Mouse (Mus musculus): ENCODE results near the gene Tpsg1. TPM values are rescaled to one million over a fixed set of nuclear protein-coding genes. Genes with fewer than 3 reads are reported as not detected.

Gene Tpsg1
- polyA plus RNA-seq, 1 experiment from 2014 or later, result 0.44 TPM

GRCm38 (mm10) chr17:25410786-25411185 is 41.7 kb downstream of the Tpsg1 start:
- WGBS (ENCODE audit: insufficient replicate concordance), result 22% methylated on average over 7 of the region's 7 CpGs

GRCm38 (mm10) chr17:25411251-25411650 is 42.2 kb downstream of the Tpsg1 start:
- Histone ChIP-seq H3K27me3 (ENCODE audit: control insufficient read depth, insufficient read depth, low read depth, low read length) (no peaks in the 10 kb centered on the region), H3K4me3 (ENCODE audit: low read depth, low read length) (no peak overlapping the region), H3K4me1 (ENCODE audit: control insufficient read depth, low read depth, low read length) (no peaks in the 10 kb centered on the region; the same call in 1 of the 2 replicates), H3K9ac (ENCODE audit: low read depth, low read length) (no peak overlapping the region), H3K4me2 (ENCODE audit: low read depth, low read length) (no peak overlapping the region), H3K27ac (ENCODE audit: low read length) (no peak overlapping the region), H3K9me3 (replicated peaks; ENCODE audit: control insufficient read depth, low read length) (no peaks in the 10 kb centered on the region), H3K36me3 (ENCODE audit: control insufficient read depth, insufficient read depth) (no peaks in the 10 kb centered on the region)
- no peak for ATAC-seq (ENCODE audit: low read depth)
- 32% methylated on average over 4 of the region's 4 CpGs for WGBS (ENCODE audit: insufficient replicate concordance)

More at GRCm38 (mm10) chr17:25410786-25411185, 41.7 kb downstream of the Tpsg1 start:
- H3K36me3 ChIP-seq (ENCODE audit: control insufficient read depth, insufficient read depth), result no peaks in the 10 kb centered on the region
- no peak for ATAC-seq (ENCODE audit: low read depth)
- H3K27ac ChIP-seq (ENCODE audit: low read length), result no peak overlapping the region
- H3K4me2 ChIP-seq (ENCODE audit: low read depth, low read length), result no peak overlapping the region
- H3K4me1 ChIP-seq (ENCODE audit: control insufficient read depth, low read depth, low read length), result no peaks in the 10 kb centered on the region
- no peaks in the 10 kb centered on the region for H3K27me3 ChIP-seq (ENCODE audit: control insufficient read depth, insufficient read depth, low read depth, low read length)
- H3K9ac ChIP-seq (ENCODE audit: low read depth, low read length), result no peak overlapping the region
- no peaks in the 10 kb centered on the region for H3K9me3 ChIP-seq (replicated peaks; ENCODE audit: control insufficient read depth, low read length)
- no peak overlapping the region for H3K4me3 ChIP-seq (ENCODE audit: low read depth, low read length)

DNA sequence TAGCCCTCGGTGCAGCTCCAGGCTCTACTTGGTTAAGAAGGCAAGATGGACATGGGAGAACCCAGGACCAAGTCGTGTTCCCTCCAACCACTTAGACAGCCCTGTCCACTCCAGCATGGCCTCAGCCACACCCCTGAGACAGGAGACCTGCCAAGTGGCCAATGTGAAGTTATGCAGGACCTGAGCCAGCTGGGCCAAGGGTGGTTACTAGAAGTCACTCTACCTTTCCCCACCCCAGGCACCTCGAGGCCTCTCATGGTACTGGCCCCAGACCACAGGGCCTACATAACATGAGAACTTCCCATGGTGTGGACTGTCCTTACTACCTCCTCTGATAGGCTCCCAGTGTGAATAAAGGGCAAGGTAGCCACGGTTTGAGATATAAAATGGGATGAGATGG is 45.1 kb downstream of the Tpsg1 start:
- 40% methylated on average over 4 of the region's 4 CpGs for WGBS (ENCODE audit: insufficient replicate concordance)
- Histone ChIP-seq H3K9ac (ENCODE audit: low read depth, low read length) (no peak overlapping the region), H3K27me3 (ENCODE audit: control insufficient read depth, insufficient read depth, low read depth, low read length) (no peaks in the 10 kb centered on the region), H3K4me1 (ENCODE audit: control insufficient read depth, low read depth, low read length) (no peaks in the 10 kb centered on the region; the same call in 1 of the 2 replicates), H3K4me3 (ENCODE audit: low read depth, low read length) (no peak overlapping the region), H3K36me3 (ENCODE audit: control insufficient read depth, insufficient read depth) (no peaks in the 10 kb centered on the region), H3K4me2 (ENCODE audit: low read depth, low read length) (no peak overlapping the region), H3K9me3 (replicated peaks; ENCODE audit: control insufficient read depth, low read length) (no peaks in the 10 kb centered on the region), H3K27ac (ENCODE audit: low read length) (no peak overlapping the region)
- no peak for ATAC-seq (ENCODE audit: low read depth)

- no peaks in the 10 kb centered on the region; the same call in 1 of the 2 replicates for H3K4me1 ChIP-seq (ENCODE audit: control insufficient read depth, low read depth, low read length)
- H3K9ac ChIP-seq (ENCODE audit: low read depth, low read length), result no peak overlapping the region
- H3K9me3 ChIP-seq (replicated peaks; ENCODE audit: control insufficient read depth, low read length), result no peaks in the 10 kb centered on the region
- no peak overlapping the region for H3K4me2 ChIP-seq (ENCODE audit: low read depth, low read length)
- H3K4me3 ChIP-seq (ENCODE audit: low read depth, low read length), result no peak overlapping the region
- H3K36me3 ChIP-seq (ENCODE audit: control insufficient read depth, insufficient read depth), result no peaks in the 10 kb centered on the region
- no peaks in the 10 kb centered on the region for H3K27me3 ChIP-seq (ENCODE audit: control insufficient read depth, insufficient read depth, low read depth, low read length)
- WGBS (ENCODE audit: insufficient replicate concordance), result 32% methylated on average over 3 of the region's 3 CpGs
- H3K27ac ChIP-seq (ENCODE audit: low read length), result no peak overlapping the region
- no peak for ATAC-seq (ENCODE audit: low read depth)
Observed at GRCm38 (mm10) chr17:25414917-25415316, 45.8 kb downstream of the Tpsg1 start.

GRCm38 (mm10) chr17:25415421-25415913 is 46.4 kb downstream of the Tpsg1 start:
- H3K36me3 ChIP-seq (ENCODE audit: control insufficient read depth, insufficient read depth), result no peaks in the 10 kb centered on the region
- no peaks in the 10 kb centered on the region for H3K27me3 ChIP-seq (ENCODE audit: control insufficient read depth, insufficient read depth, low read depth, low read length)
- no peaks in the 10 kb centered on the region; the same call in 1 of the 2 replicates for H3K4me1 ChIP-seq (ENCODE audit: control insufficient read depth, low read depth, low read length)
- WGBS (ENCODE audit: insufficient replicate concordance), result 19% methylated on average over 6 of the region's 6 CpGs
- H3K9me3 ChIP-seq (replicated peaks; ENCODE audit: control insufficient read depth, low read length), result no peaks in the 10 kb centered on the region
- no peak overlapping the region for H3K4me3 ChIP-seq (ENCODE audit: low read depth, low read length)
- H3K9ac ChIP-seq (ENCODE audit: low read depth, low read length), result no peak overlapping the region
- ATAC-seq (ENCODE audit: low read depth), result no peak
- no peak overlapping the region for H3K27ac ChIP-seq (ENCODE audit: low read length)
- no peak overlapping the region for H3K4me2 ChIP-seq (ENCODE audit: low read depth, low read length)

DNA sequence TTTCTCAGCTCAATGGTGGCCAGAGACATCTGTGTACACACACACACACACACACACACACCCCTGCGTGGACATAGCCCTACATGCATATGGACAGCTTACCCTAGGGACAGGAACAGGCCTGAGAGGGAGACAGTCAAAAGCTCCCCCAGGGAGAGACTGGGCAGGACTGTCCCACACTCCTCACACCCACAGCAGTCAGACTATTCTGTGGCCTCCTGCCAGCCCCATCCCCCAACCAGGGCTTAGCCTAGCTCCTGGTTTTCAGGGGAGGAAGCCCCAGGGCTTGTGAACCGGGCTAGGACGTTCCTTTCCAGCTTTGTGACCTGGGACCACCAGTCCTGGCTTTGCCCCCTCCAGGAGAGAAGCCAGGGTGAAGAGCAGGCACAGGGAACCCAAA is 47.1 kb downstream of the Tpsg1 start:
- no peak overlapping the region for H3K27ac ChIP-seq (ENCODE audit: low read length)
- no peak for ATAC-seq (ENCODE audit: low read depth)
- H3K36me3 ChIP-seq (ENCODE audit: control insufficient read depth, insufficient read depth), result no peaks in the 10 kb centered on the region
- H3K27me3 ChIP-seq (ENCODE audit: control insufficient read depth, insufficient read depth, low read depth, low read length), result no peaks in the 10 kb centered on the region
- H3K4me3 ChIP-seq (ENCODE audit: low read depth, low read length), result no peak overlapping the region
- no peaks in the 10 kb centered on the region for H3K9me3 ChIP-seq (replicated peaks; ENCODE audit: control insufficient read depth, low read length)
- no peak overlapping the region for H3K9ac ChIP-seq (ENCODE audit: low read depth, low read length)
- H3K4me2 ChIP-seq (ENCODE audit: low read depth, low read length), result no peak overlapping the region
- no peaks in the 10 kb centered on the region; the same call in 1 of the 2 replicates for H3K4me1 ChIP-seq (ENCODE audit: control insufficient read depth, low read depth, low read length)
- 26% methylated on average over 3 of the region's 3 CpGs for WGBS (ENCODE audit: insufficient replicate concordance)

DNA sequence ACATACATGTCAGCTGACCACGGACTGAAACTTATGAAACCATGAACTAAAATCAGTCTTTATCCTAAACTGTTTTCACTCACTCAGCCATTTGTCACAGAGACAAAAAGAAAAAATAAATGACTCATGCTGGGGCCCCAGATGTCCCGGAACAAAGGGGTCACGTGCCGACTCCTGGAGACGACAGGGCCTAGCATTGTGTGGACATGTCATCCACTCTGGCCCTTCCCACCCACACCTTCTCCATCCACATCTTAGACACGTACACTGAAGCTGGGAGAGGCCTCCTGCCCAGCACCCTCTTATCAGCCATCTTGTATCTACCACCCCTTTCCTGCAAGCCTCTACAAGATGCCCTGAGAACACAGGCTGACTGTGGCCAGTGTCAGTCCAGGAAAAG is 48.9 kb downstream of the Tpsg1 start:
- no peaks in the 10 kb centered on the region for H3K27me3 ChIP-seq (ENCODE audit: control insufficient read depth, insufficient read depth, low read depth, low read length)
- H3K9ac ChIP-seq (ENCODE audit: low read depth, low read length), result no peak overlapping the region
- H3K27ac ChIP-seq (ENCODE audit: low read length), result no peak overlapping the region
- ATAC-seq (ENCODE audit: low read depth), result no peak
- 52% methylated on average over 6 of the region's 6 CpGs for WGBS (ENCODE audit: insufficient replicate concordance)
- no peaks in the 10 kb centered on the region; the same call in 1 of the 2 replicates for H3K4me1 ChIP-seq (ENCODE audit: control insufficient read depth, low read depth, low read length)
- H3K36me3 ChIP-seq (ENCODE audit: control insufficient read depth, insufficient read depth), result no peaks in the 10 kb centered on the region
- no peak overlapping the region for H3K4me2 ChIP-seq (ENCODE audit: low read depth, low read length)
- H3K9me3 ChIP-seq (replicated peaks; ENCODE audit: control insufficient read depth, low read length), result no peaks in the 10 kb centered on the region
- H3K4me3 ChIP-seq (ENCODE audit: low read depth, low read length), result no peak overlapping the region

DNA sequence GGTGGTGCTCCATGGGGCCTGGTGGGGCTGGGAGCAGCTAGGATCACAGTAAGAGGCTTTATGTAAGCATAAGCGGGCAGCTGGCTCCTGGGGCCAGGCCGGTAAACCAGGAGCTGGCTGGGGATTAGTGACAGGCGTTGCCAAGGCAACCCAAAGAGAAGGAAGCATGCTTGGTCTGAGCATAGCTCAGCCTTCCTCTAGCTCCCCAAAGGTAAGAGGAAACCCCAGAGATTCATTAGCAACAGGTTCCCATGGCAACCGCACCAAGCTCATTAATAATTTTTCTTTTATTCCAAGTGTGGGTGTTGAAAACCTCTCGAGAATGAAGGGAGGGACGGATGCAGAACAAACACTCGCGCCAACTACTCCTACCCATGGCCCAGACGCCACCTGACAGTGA is 49.9 kb downstream of the Tpsg1 start:
- Histone ChIP-seq H3K27ac (ENCODE audit: low read length) (no peak overlapping the region), H3K9ac (ENCODE audit: low read depth, low read length) (no peak overlapping the region), H3K36me3 (ENCODE audit: control insufficient read depth, insufficient read depth) (no peaks in the 10 kb centered on the region), H3K4me1 (ENCODE audit: control insufficient read depth, low read depth, low read length) (no peaks in the 10 kb centered on the region; the same call in 1 of the 2 replicates), H3K9me3 (replicated peaks; ENCODE audit: control insufficient read depth, low read length) (no peaks in the 10 kb centered on the region), H3K4me2 (ENCODE audit: low read depth, low read length) (no peak overlapping the region), H3K27me3 (ENCODE audit: control insufficient read depth, insufficient read depth, low read depth, low read length) (no peaks in the 10 kb centered on the region), H3K4me3 (ENCODE audit: low read depth, low read length) (no peak overlapping the region)
- WGBS (ENCODE audit: insufficient replicate concordance), result 38% methylated on average over 9 of the region's 9 CpGs
- ATAC-seq (ENCODE audit: low read depth), result no peak

DNA sequence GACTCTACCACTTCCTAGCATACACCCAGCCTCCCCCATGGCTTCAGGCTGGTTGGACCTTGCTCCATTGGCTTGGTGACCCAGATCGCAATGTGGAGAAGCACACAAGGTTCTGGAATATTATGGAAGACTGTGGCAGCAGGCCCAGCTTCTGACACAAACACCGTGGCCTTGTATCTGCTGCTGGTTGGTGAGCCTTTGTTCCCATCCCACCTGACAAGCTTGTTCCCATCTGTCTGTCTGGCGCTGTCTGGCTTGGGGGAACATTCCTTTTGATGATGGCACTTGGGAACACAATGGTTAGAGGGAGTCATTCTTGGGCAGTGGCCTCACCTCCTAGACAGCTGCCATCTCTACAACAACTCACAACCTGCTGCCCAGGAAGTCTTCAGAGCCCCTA is 51.9 kb downstream of the Tpsg1 start:
- Histone ChIP-seq H3K4me1 (ENCODE audit: control insufficient read depth, low read depth, low read length) (no peaks in the 10 kb centered on the region; the same call in 1 of the 2 replicates), H3K27me3 (ENCODE audit: control insufficient read depth, insufficient read depth, low read depth, low read length) (no peaks in the 10 kb centered on the region), H3K36me3 (ENCODE audit: control insufficient read depth, insufficient read depth) (no peaks in the 10 kb centered on the region), H3K4me3 (ENCODE audit: low read depth, low read length) (no peak overlapping the region), H3K9ac (ENCODE audit: low read depth, low read length) (no peak overlapping the region), H3K27ac (ENCODE audit: low read length) (no peak overlapping the region), H3K4me2 (ENCODE audit: low read depth, low read length) (no peak overlapping the region), H3K9me3 (replicated peaks; ENCODE audit: control insufficient read depth, low read length) (no peaks in the 10 kb centered on the region)
- no peak for ATAC-seq (ENCODE audit: low read depth)
- WGBS (ENCODE audit: insufficient replicate concordance), result 69% methylated on average over 3 of the region's 3 CpGs

Data from liver, embryonic 16.5 days (tissue).